Mouse (Mus musculus) MEL (cell line): ENCODE data around the gene Eps15.

ENCODE experiments used
- MXI1 ChIP-seq: IDR thresholded peaks from 2 replicates; pipeline ENCODE4 v1.6.1; 2011; ENCODE audit warnings: mild to moderate bottlenecking, low read depth, low read length, improper control_type of control experiment
- USF1 ChIP-seq: IDR thresholded peaks from 2 replicates; pipeline ENCODE4 v1.6.1; 2014; ENCODE audit warnings: low read depth, mild to moderate bottlenecking, inconsistent platforms, low read length, improper control_type of control experiment, moderate library complexity

DNA sequence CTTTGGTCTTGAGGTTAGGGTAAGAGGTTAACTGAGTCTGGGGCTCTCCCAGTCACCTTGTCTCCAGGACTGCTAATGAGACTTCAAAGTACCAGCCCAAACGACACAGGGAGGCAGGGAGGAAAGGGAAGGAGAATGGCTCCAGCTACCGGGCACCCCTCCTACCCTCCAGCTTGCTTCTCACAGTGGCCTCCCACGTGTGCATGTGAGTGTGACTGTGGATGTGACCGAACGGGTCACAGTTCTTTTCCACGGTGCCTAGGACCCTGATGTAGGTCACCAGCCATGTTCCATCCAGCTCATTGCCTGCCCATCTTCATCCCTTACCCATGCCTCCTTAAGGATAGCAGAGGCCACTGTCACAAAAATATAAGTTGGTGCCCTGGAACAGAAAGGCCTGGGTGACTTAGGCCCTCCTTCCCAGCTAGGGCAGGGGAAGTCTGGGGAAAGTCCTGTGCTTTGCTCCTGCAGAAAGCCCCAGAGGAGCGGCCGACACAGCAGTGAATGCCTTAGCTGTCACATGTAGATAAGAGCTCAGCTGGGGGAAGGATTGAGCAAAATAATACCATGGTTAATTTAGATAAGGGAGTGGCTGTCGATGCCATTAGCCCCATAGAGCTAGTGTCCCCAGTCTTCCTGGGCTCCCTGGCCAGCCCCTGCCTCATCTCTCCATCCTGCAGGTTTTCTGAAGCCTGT, 130.8 kb downstream of the Eps15 start:
- TF ChIP-seq MXI1 (peak; percentile 70), USF1 (peak; percentile 73)
